Mouse (Mus musculus): Measurements from ENCODE around the gene Kcmf1. TPM values are rescaled to one million over a fixed set of nuclear protein-coding genes. Genes with fewer than 3 reads are reported as not detected.

Kcmf1 gene
- polyA plus RNA-seq, 1 experiment from 2014 or later: 35.1 TPM

DNA sequence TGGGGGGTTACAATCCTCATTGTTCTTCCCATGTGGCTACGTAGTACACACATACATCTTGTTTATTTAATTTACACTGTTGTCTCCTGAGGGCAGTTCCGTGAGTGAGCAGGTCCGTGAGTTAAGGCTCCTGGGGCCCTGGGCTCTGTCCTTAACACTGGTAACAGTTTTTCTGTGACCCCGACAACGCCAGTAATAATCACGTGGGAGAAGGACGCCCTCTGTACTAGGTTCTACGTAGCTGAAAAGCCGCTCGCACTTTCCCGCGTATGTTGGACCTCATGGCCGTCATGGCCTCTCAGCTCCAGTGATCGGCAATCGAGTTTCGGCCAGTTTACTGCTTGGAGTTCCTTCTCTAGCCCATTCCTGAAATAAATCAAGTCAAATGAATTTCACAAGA is 104.3 kb downstream of the Kcmf1 start:
- Histone ChIP-seq H3K36me3 (no peaks in the 10 kb centered on the region), H3K27ac (replicated peaks) (no peak overlapping the region), H3K4me3 (no peak overlapping the region), H3K4me2 (no peak overlapping the region), H3K9me3 (no peaks in the 10 kb centered on the region), H3K4me1 (replicated peaks) (no peaks in the 10 kb centered on the region), H3K9ac (no peak overlapping the region), H3K27me3 (peaks cover 5% of the 10 kb centered on the region)
- no peak for ATAC-seq (ENCODE audit: low read depth)
- WGBS: 45% methylated on average over 16 of the region's 16 CpGs

DNA sequence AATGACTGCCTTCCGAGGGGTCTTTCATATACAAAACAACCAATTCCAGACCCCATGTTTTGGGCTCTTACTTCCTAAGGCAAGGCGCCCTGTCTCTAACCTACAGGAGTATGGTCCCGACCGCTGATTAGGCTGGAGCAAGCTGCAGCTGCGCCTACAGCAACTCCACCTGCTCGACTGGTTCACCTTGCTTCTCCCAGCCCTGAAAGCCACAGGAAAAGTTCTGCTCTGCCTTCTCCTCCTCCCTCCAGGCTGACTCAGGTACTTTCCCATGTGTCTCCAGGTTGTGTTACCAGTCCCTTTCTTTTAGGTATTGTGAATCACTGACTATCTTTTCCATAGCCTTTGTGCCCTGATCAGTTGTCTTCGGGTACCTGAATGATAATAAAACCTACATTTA is 104.9 kb downstream of the Kcmf1 start:
- H3K9ac ChIP-seq: no peak overlapping the region
- H3K4me1 ChIP-seq (replicated peaks): no peaks in the 10 kb centered on the region
- H3K9me3 ChIP-seq: no peaks in the 10 kb centered on the region
- no peak overlapping the region for H3K27ac ChIP-seq (replicated peaks)
- WGBS: 32% methylated on average over 7 of the region's 7 CpGs
- H3K27me3 ChIP-seq: peaks cover 11% of the 10 kb centered on the region
- H3K4me2 ChIP-seq: no peak overlapping the region
- no peak for ATAC-seq (ENCODE audit: low read depth)
- H3K4me3 ChIP-seq: no peak overlapping the region
- H3K36me3 ChIP-seq: no peaks in the 10 kb centered on the region

DNA sequence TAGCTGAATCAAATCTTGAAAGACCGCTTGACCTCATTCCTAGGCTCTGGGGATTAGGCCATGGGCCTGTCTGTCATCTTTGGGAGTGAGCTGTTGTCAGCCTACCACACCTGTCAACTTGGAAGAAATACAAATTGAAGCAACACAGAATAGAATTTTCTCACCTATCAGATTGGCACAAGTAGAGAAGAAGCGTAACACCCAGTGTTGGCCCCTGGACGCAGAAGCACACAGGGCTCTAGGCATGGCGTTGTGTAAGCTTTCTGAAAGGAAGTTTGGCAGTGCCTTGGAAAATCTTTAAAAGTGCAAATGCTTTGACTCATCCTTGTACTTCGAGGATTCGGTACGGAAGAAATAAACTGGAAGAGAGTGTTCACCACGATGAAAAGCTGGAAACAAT is 107.1 kb downstream of the Kcmf1 start:
- H3K27me3 ChIP-seq: peaks cover 22% of the 10 kb centered on the region
- no peak overlapping the region for H3K9ac ChIP-seq
- H3K9me3 ChIP-seq: no peaks in the 10 kb centered on the region
- 96% methylated on average over 8 of the region's 8 CpGs for WGBS
- H3K27ac ChIP-seq (replicated peaks): no peak overlapping the region
- H3K4me1 ChIP-seq (replicated peaks): peaks cover 9% of the 10 kb centered on the region
- no peak overlapping the region for H3K4me2 ChIP-seq
- no peak for ATAC-seq (ENCODE audit: low read depth)
- H3K4me3 ChIP-seq: no peak overlapping the region
- H3K36me3 ChIP-seq: no peaks in the 10 kb centered on the region

Other genes with a start within 250 kb of the Kcmf1 start
- 10.9 and 11.8 TPM in 2 replicates for gene Tcf7l1, start 110.7 kb downstream of the Kcmf1 start, polyA plus RNA-seq (2015; fragmentation: Nextera tagmentation; extraction: Ambion mirVana)
- gene Tmsb10, start 58.8 kb upstream of the Kcmf1 start, polyA plus RNA-seq (2015; fragmentation: Nextera tagmentation; extraction: Ambion mirVana): 4,458 and 5,080 TPM in 2 replicates